Mouse (Mus musculus) ES-E14 (cell line): Measurements from ENCODE around the gene Slc28a2. TPM values are rescaled to one million over a fixed set of nuclear protein-coding genes. Genes with fewer than 3 reads are reported as not detected.

Experiments used
- DNase-seq: peaks from one replicate; pipeline ENCODE4 v3.0.0-alpha.2; 2013; ENCODE audit warnings: low read depth, low spot score
- H3K27ac ChIP-seq: 2 replicates; pipeline ENCODE4 v1.5.1; 2012; ENCODE audit warnings: low read depth, mild to moderate bottlenecking, low read length, moderate library complexity, mixed read lengths; ENCODE audit not compliant: poor library complexity, insufficient read depth, severe bottlenecking
- H3K36me3 ChIP-seq: 2 replicates; pipeline ENCODE4 v1.6.1; 2012; ENCODE audit warnings: mild to moderate bottlenecking, low read length, moderate library complexity, mixed read lengths; ENCODE audit not compliant: control insufficient read depth, poor library complexity, insufficient read depth, severe bottlenecking
- H3K4me1 ChIP-seq, 2 experiments: fragments of 150-350 bp in 1 of 2; sonication (generic) in 1 of 2; 2 replicates each; pipeline ENCODE4 v1.6.1; 2012; ENCODE audit warnings: low read length in 2 of 2, mild to moderate bottlenecking in 1 of 2, mixed read lengths in 1 of 2; ENCODE audit not compliant: control insufficient read depth in 2 of 2, insufficient read depth in 2 of 2, poor library complexity in 1 of 2
- H3K4me3 ChIP-seq, 2 experiments: fragments of 150-350 bp in 1 of 2; sonication (generic) in 1 of 2; 2 replicates each; pipeline ENCODE4 v1.5.1; 2012; ENCODE audit warnings: low read length in 2 of 2, low read depth in 1 of 2, mild to moderate bottlenecking in 1 of 2, mixed read lengths in 1 of 2; ENCODE audit not compliant: insufficient read depth in 1 of 2, poor library complexity in 1 of 2, severe bottlenecking in 1 of 2
- H3K9ac ChIP-seq: 2 replicates; pipeline ENCODE4 v1.6.1; 2012; ENCODE audit warnings: low read depth, mild to moderate bottlenecking, low read length, mixed read lengths; ENCODE audit not compliant: poor library complexity, insufficient read depth, severe bottlenecking
- H3K9me3 ChIP-seq: fragments of 150-350 bp; sonication (generic); 2 replicates; pipeline ENCODE4 v1.6.1; 2012; ENCODE audit warnings: low read depth, mild to moderate bottlenecking, low read length; ENCODE audit not compliant: control insufficient read depth, insufficient read depth
- HCFC1 ChIP-seq: IDR thresholded peaks from 2 replicates; pipeline ENCODE4 v1.6.1; 2012; ENCODE audit warnings: low read length, inconsistent platforms, borderline replicate concordance; ENCODE audit not compliant: insufficient read depth
- in situ Hi-C, 2 experiments: fragments of 600-800 bp; cut with MboI; formaldehyde crosslinking; loops; one replicate each; pipeline ENCODE4 v1.15.1; 2025; ENCODE audit warnings: low sequenced_read_pairs in 2 of 2, inconsistent platforms in 1 of 2; ENCODE audit not compliant: unreplicated experiment in 2 of 2
- total RNA-seq: library from RNA; depleted of rRNA; stranded (reverse); fragments of 300-350 nt; gene quantifications from 2 replicates; pipeline ENCODE4 v1.2.3, GENCODE M21; 2012; rRNA removed

Slc28a2 gene
- total RNA-seq, 1 experiment = 0.36 TPM

DNA sequence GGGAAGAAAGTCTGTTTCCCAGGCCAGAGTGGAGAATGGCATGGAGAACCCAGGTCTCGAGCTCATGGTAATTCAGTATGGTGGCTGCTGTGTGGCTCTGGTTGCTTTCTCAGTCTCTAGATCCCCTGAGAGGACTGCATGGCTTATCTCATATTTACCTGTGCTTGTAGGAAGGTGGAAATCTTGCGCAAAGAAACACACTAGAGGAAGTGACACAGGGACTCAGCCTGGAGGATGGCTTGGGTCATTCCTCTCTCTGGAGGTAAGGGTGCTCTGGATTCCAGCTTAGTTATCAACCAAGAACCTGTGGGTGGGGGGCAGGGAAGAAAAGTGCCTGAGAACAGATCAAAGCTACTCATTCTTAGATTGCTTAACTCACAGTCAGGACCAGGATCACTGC lies 60.4 kb downstream of the Slc28a2 start:
- H3K9ac ChIP-seq = no peak overlapping the region
- no peaks in the 10 kb centered on the region for H3K4me1 ChIP-seq
- no peak overlapping the region for H3K4me3 ChIP-seq
- in situ Hi-C loops = no loop called here
- H3K9me3 ChIP-seq = no peaks in the 10 kb centered on the region
- TF ChIP-seq HCFC1 = no peak
- H3K36me3 ChIP-seq = no peaks in the 10 kb centered on the region
- H3K27ac ChIP-seq = no peak overlapping the region
- no peak for DNase-seq

Other genes with a start within 250 kb of the Slc28a2 start
- 1.3 and 2.3 TPM in 2 replicates for gene Patl2, start 240.3 kb upstream of the Slc28a2 start, total RNA-seq
- 0.53 and 1.9 TPM in 2 replicates for gene Terb2, start 240.2 kb upstream of the Slc28a2 start, total RNA-seq
- gene Sord, start 191.7 kb upstream of the Slc28a2 start, total RNA-seq = 18.3 and 26.0 TPM in 2 replicates
- gene Duox2, start 128.0 kb upstream of the Slc28a2 start, total RNA-seq = 0.13 and 0.42 TPM in 2 replicates
- gene Duoxa2, start 127.6 kb upstream of the Slc28a2 start, total RNA-seq = 0.49 and 0.95 TPM in 2 replicates
- gene Duoxa1, start 112.7 kb upstream of the Slc28a2 start, total RNA-seq = 0.90 and 1.3 TPM in 2 replicates
- gene Duox1, start 110.8 kb upstream of the Slc28a2 start, total RNA-seq = 0.76 and 1.0 TPM in 2 replicates
- gene Shf, start 57.3 kb upstream of the Slc28a2 start, total RNA-seq = 9.2 and 16.6 TPM in 2 replicates
- gene Gm14085, start 58.5 kb downstream of the Slc28a2 start, total RNA-seq = not detected in 2 replicates
- gene Gatm, start 184.8 kb downstream of the Slc28a2 start, total RNA-seq = 2.0 and 2.2 TPM in 2 replicates
- 0.53 and 0.54 TPM in 2 replicates for gene AA467197, start 210.5 kb downstream of the Slc28a2 start, total RNA-seq